Mouse (Mus musculus): ENCODE results near the gene Syngr3. TPM values are rescaled to one million over a fixed set of nuclear protein-coding genes. Genes with fewer than 3 reads are reported as not detected.

Syngr3 gene
- polyA plus RNA-seq, 1 experiment from 2014 or later = 1.0 TPM

GRCm38 (mm10) chr17:24651835-24652234, 37.9 kb downstream of the Syngr3 start:
- ATAC-seq (ENCODE audit: insufficient number of reproducible peaks, low FRiP score) = no peak
- peak overlapping the region; percentile 39; the same call in 1 of the 2 replicates for H3K9ac ChIP-seq
- no peak overlapping the region for H3K4me3 ChIP-seq
- H3K27ac ChIP-seq (ENCODE audit: poor library complexity, severe bottlenecking) = no peak overlapping the region
- H3K4me2 ChIP-seq = no peak overlapping the region
- no peaks in the 10 kb centered on the region for H3K36me3 ChIP-seq
- H3K27me3 ChIP-seq (replicated peaks) = peaks cover 58% of the 10 kb centered on the region
- H3K4me1 ChIP-seq (replicated peaks) = peaks cover 40% of the 10 kb centered on the region
- H3K9me3 ChIP-seq (replicated peaks) = no peaks in the 10 kb centered on the region
- 54% methylated on average over 3 of the region's 3 CpGs for WGBS

- Histone ChIP-seq H3K27me3 (replicated peaks) (peaks cover 49% of the 10 kb centered on the region), H3K9ac (0 out of 2 replicates have a peak overlapping the region, but pooled peaks have one; percentile 84), H3K9me3 (replicated peaks) (no peaks in the 10 kb centered on the region), H3K4me3 (no peak overlapping the region), H3K36me3 (no peaks in the 10 kb centered on the region), H3K4me1 (replicated peaks) (peaks cover 46% of the 10 kb centered on the region), H3K4me2 (peak overlapping the region; percentile 96), H3K27ac (ENCODE audit: poor library complexity, severe bottlenecking) (no peak overlapping the region)
- 78% methylated on average over 4 of the region's 4 CpGs for WGBS
- ATAC-seq (ENCODE audit: insufficient number of reproducible peaks, low FRiP score) = no peak
Measured at GRCm38 (mm10) chr17:24650766-24651165, 39.0 kb downstream of the Syngr3 start.

GRCm38 (mm10) chr17:24650070-24650616, 39.6 kb downstream of the Syngr3 start, which contains the start of gene Slc9a3r2:
TSS of gene Slc9a3r2 (minus strand) at chr17:24650327.
- H3K9me3 ChIP-seq (replicated peaks) = no peaks in the 10 kb centered on the region
- peak within 1 kb of the TSS; percentile 96 for H3K4me2 ChIP-seq
- peak; percentile 76 for ATAC-seq (ENCODE audit: insufficient number of reproducible peaks, low FRiP score)
- peaks cover 52% of the 10 kb centered on the region for H3K4me1 ChIP-seq (replicated peaks)
- H3K27ac ChIP-seq (ENCODE audit: poor library complexity, severe bottlenecking) = peak within 1 kb of the TSS; percentile 68
- H3K9ac ChIP-seq = peak within 1 kb of the TSS; percentile 84
- peaks cover 47% of the 10 kb centered on the region for H3K27me3 ChIP-seq (replicated peaks)
- no peaks in the 10 kb centered on the region for H3K36me3 ChIP-seq
- H3K4me3 ChIP-seq = peak within 1 kb of the TSS; percentile 77
- under 1% methylated on average over 35 of the region's 41 CpGs for WGBS

DNA sequence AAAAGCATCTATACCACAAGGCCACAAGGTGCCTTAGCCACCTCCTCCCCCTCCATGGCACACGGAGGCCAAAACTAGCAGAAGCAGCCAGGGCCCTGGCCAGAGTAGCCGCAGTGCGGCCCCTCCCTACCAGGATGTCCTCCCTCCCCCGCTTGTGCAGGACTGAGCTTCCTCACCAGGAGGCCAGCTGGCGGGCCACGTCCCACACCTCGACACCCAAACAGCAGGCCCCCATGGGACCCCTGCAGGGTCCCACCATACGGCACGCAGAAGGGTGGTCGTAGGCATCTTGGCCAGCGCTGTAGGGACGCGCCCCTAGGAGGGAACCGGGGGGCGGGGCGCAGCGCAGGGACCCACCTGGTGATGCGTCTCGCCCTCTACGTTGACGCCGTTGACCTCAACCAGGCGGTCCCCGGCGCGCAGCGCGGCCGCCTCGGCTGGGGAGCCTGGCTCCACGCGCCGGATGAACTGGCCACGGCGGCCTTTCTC, 40.1 kb downstream of the Syngr3 start:
- Histone ChIP-seq H3K9me3 (replicated peaks) (no peaks in the 10 kb centered on the region), H3K27ac (ENCODE audit: poor library complexity, severe bottlenecking) (peak overlapping the region; percentile 68), H3K4me3 (peak overlapping the region; percentile 77), H3K4me2 (peak overlapping the region; percentile 96), H3K9ac (peak overlapping the region; percentile 84), H3K27me3 (replicated peaks) (peaks cover 45% of the 10 kb centered on the region), H3K4me1 (replicated peaks) (peaks cover 58% of the 10 kb centered on the region), H3K36me3 (no peaks in the 10 kb centered on the region)
- WGBS = under 1% methylated on average over 33 of the region's 35 CpGs
- peak; percentile 27 for ATAC-seq (ENCODE audit: insufficient number of reproducible peaks, low FRiP score)

- Histone ChIP-seq H3K27me3 (replicated peaks) (peaks cover 45% of the 10 kb centered on the region), H3K9ac (peak overlapping the region; percentile 84), H3K36me3 (no peaks in the 10 kb centered on the region), H3K4me3 (peak overlapping the region; percentile 77), H3K27ac (ENCODE audit: poor library complexity, severe bottlenecking) (0 out of 2 replicates have a peak overlapping the region, but pooled peaks have one; percentile 68), H3K4me1 (replicated peaks) (peaks cover 65% of the 10 kb centered on the region), H3K9me3 (replicated peaks) (no peaks in the 10 kb centered on the region), H3K4me2 (peak overlapping the region; percentile 96)
- no peak for ATAC-seq (ENCODE audit: insufficient number of reproducible peaks, low FRiP score)
- 69% methylated on average over 10 of the region's 10 CpGs for WGBS
Measured at GRCm38 (mm10) chr17:24648731-24649377, 40.9 kb downstream of the Syngr3 start.

- no peaks in the 10 kb centered on the region for H3K9me3 ChIP-seq (replicated peaks)
- 0 out of 2 replicates have a peak, but pooled peaks cover 4% of the 10 kb centered on the region for H3K36me3 ChIP-seq
- peaks cover 50% of the 10 kb centered on the region for H3K27me3 ChIP-seq (replicated peaks)
- H3K4me1 ChIP-seq (replicated peaks) = peaks cover 66% of the 10 kb centered on the region
- WGBS = 68% methylated on average over 11 of the region's 11 CpGs
- peak overlapping the region; percentile 21 for H3K4me3 ChIP-seq
- no peak for ATAC-seq (ENCODE audit: insufficient number of reproducible peaks, low FRiP score)
- peak overlapping the region; percentile 56 for H3K9ac ChIP-seq
- peak overlapping the region; percentile 96 for H3K4me2 ChIP-seq
- H3K27ac ChIP-seq (ENCODE audit: poor library complexity, severe bottlenecking) = peak overlapping the region; percentile 87
Measured at GRCm38 (mm10) chr17:24647493-24647892, 42.3 kb downstream of the Syngr3 start.

GRCm38 (mm10) chr17:24646381-24646780, 43.4 kb downstream of the Syngr3 start:
- 77% methylated on average over 4 of the region's 4 CpGs for WGBS
- Histone ChIP-seq H3K9me3 (replicated peaks) (no peaks in the 10 kb centered on the region), H3K27ac (ENCODE audit: poor library complexity, severe bottlenecking) (peak overlapping the region; percentile 87), H3K4me1 (replicated peaks) (peaks cover 66% of the 10 kb centered on the region), H3K4me2 (no peak overlapping the region), H3K36me3 (0 out of 2 replicates have a peak, but pooled peaks cover 10% of the 10 kb centered on the region), H3K9ac (no peak overlapping the region), H3K4me3 (no peak overlapping the region), H3K27me3 (replicated peaks) (peaks cover 54% of the 10 kb centered on the region)
- ATAC-seq (ENCODE audit: insufficient number of reproducible peaks, low FRiP score) = no peak

DNA sequence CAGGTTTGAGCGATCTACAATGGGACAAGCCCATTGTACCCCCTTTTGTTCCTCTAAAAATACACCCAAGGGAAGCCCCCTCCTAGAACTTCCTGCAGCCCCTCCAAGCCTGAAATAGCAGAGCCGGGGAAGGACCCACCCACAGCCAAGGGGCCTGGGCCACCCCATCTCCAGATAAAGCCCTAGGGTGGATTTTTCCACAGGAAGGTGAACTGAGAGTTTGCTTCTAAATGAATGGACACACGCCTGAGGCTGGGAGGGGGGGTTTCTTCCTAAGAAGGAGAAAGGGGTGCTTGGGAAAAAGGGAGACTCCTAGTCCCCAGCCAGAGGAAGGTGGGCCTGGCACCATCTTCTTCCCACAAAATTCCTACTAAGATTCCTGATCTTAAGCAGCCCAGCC, 43.8 kb downstream of the Syngr3 start:
- peak overlapping the region; percentile 87 for H3K27ac ChIP-seq (ENCODE audit: poor library complexity, severe bottlenecking)
- 40% methylated on average over 3 of the region's 3 CpGs for WGBS
- peak overlapping the region; percentile 28; the same call in 1 of the 2 replicates for H3K9ac ChIP-seq
- peaks cover 12% of the 10 kb centered on the region for H3K36me3 ChIP-seq
- H3K4me2 ChIP-seq = peak overlapping the region; percentile 43; the same call in 1 of the 2 replicates
- no peaks in the 10 kb centered on the region for H3K9me3 ChIP-seq (replicated peaks)
- peaks cover 66% of the 10 kb centered on the region for H3K4me1 ChIP-seq (replicated peaks)
- H3K27me3 ChIP-seq (replicated peaks) = peaks cover 52% of the 10 kb centered on the region
- peak; percentile 17; the same call in 1 of the 2 replicates for ATAC-seq (ENCODE audit: insufficient number of reproducible peaks, low FRiP score)
- no peak overlapping the region for H3K4me3 ChIP-seq

DNA sequence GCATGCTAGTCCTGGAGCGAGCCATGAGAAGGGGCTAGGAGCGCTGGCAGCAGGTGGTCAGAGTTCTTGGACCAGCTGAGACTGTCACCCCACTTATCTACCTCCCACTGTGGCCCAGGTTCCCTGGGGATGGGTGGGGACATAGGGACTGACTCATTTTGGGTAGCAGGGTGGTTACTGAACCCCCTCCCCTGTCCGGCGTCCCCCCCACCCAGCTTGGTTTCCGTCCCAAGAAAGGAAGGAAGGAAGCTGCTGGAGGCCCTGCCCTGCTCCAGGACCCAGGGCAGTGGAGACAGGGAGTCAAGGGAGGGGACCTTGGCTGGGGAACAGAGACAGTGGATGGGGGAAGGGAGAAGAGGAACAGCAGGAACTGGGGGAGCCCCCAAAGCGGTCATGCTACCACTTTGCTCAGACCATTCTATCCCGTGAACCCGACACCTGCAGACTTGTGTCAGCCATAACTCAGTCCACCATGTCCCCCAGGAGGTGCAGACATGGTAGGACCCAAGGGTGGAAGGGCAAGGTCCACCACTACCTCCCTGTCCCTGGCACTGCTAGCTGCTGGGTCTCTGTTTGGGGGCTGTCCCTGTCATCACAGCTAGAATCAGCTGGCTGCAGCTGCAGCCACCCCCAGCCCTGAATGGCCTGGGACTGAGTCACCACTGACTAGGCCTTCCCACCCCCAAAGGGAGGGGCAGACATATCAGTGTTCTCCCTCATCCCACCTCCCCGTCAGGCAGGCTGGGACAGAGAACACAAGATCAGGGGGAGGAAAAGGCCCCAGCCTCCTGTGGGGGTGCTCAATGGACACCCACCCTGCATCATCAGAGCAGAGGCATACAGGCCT, 44.7 kb downstream of the Syngr3 start:
- no peaks in the 10 kb centered on the region for H3K9me3 ChIP-seq (replicated peaks)
- H3K4me1 ChIP-seq (replicated peaks) = peaks cover 63% of the 10 kb centered on the region
- H3K36me3 ChIP-seq = peaks cover 20% of the 10 kb centered on the region
- 57% methylated on average over 9 of the region's 9 CpGs for WGBS
- H3K4me2 ChIP-seq = peak overlapping the region; percentile 43
- 0 out of 2 replicates have a peak overlapping the region, but pooled peaks have one; percentile 4 for H3K4me3 ChIP-seq
- peak; percentile 52 for ATAC-seq (ENCODE audit: insufficient number of reproducible peaks, low FRiP score)
- peak overlapping the region; percentile 55; the same call in 1 of the 2 replicates for H3K9ac ChIP-seq
- H3K27ac ChIP-seq (ENCODE audit: poor library complexity, severe bottlenecking) = peak overlapping the region; percentile 87
- H3K27me3 ChIP-seq (replicated peaks) = peaks cover 52% of the 10 kb centered on the region

- Histone ChIP-seq H3K4me3 (0 out of 2 replicates have a peak overlapping the region, but pooled peaks have one; percentile 4), H3K4me1 (replicated peaks) (peaks cover 61% of the 10 kb centered on the region), H3K9me3 (replicated peaks) (no peaks in the 10 kb centered on the region), H3K4me2 (peak overlapping the region; percentile 43), H3K9ac (peak overlapping the region; percentile 55), H3K27me3 (replicated peaks) (peaks cover 56% of the 10 kb centered on the region), H3K27ac (ENCODE audit: poor library complexity, severe bottlenecking) (peak overlapping the region; percentile 87), H3K36me3 (peaks cover 24% of the 10 kb centered on the region)
- peak; percentile 44; the same call in 1 of the 2 replicates for ATAC-seq (ENCODE audit: insufficient number of reproducible peaks, low FRiP score)
- WGBS = 30% methylated on average over 7 of the region's 7 CpGs
Measured at GRCm38 (mm10) chr17:24644030-24644715, 45.6 kb downstream of the Syngr3 start.
